Mouse (Mus musculus): Measurements from ENCODE around the gene Pxn.

GRCm38 (mm10) chr5:115550482-115551005 is 44.1 kb downstream of the Pxn start:
- TF ChIP-seq CTCF (IDR thresholded peaks at IDR 0.05; ENCODE audit: borderline replicate concordance, insufficient read depth, low read length) (no peak), POLR2A (IDR thresholded peaks at IDR 0.05; ENCODE audit: low read depth, low read length) (no peak)

Measured in embryonic fibroblast, embryonic 13.5 days (primary cell).